Mouse (Mus musculus): ENCODE results near the gene Ch25h. TPM values are rescaled to one million over a fixed set of nuclear protein-coding genes. Genes with fewer than 3 reads are reported as not detected.

Ch25h gene
- total and polyA plus RNA-seq, 3 experiments, result not detected

- DNase-seq (ENCODE audit: extremely low read depth), result no peak
- H3K9ac ChIP-seq (ENCODE audit: insufficient read depth, low read depth), result no peak overlapping the region
- TF ChIP-seq MAX (IDR thresholded peaks at IDR 0.05; ENCODE audit: low read length), result peak; percentile 70
- peak; percentile 78 for TF ChIP-seq BHLHE40 (IDR thresholded peaks at IDR 0.05; ENCODE audit: low read depth, low read length)
- TF ChIP-seq CTCF (conservative IDR thresholded peaks at IDR 0.05 in 1 of 2, IDR thresholded peaks at IDR 0.05 in 1 of 2; ENCODE audit: low read depth in 2 of 2, low read length in 2 of 2), result no peak
- TF ChIP-seq MYC (IDR thresholded peaks at IDR 0.05; ENCODE audit: low read depth, low read length), result 0 out of 2 replicates have a peak, but pooled peaks have one; percentile 41
- H3K4me1 ChIP-seq (ENCODE audit: control insufficient read depth in 1 of 2, insufficient read depth in 2 of 2), result peaks cover 2 to 6% of the 10 kb centered on the region in 2 experiments; a peak in 1 of 4 replicates
- H3K27ac ChIP-seq (ENCODE audit: insufficient read depth, low read depth), result no peak overlapping the region
- H3K27me3 ChIP-seq (replicated peaks), result no peaks in the 10 kb centered on the region
- no peak overlapping the region for H3K4me3 ChIP-seq (replicated peaks in 1 of 3; ENCODE audit: low read depth in 2 of 3, low read length in 2 of 3, poor library complexity in 1 of 3)
- no peaks in the 10 kb centered on the region for H3K9me3 ChIP-seq (replicated peaks; ENCODE audit: low read length)
- in situ Hi-C loops (cut with MboI; ENCODE audit: low pct_ligation_motif_present, low pct_unique_long_range_greater_than_20kb, low sequenced_read_pairs), result no loop called here
- H3K36me3 ChIP-seq (replicated peaks in 1 of 2; ENCODE audit: control insufficient read depth in 1 of 2, insufficient read depth in 1 of 2, low read length in 1 of 2), result no peaks in the 10 kb centered on the region
- H3K4me2 ChIP-seq (ENCODE audit: insufficient read depth, low read depth, poor library complexity, severe bottlenecking), result no peak overlapping the region
- dilution Hi-C loops (cut with MboI; ENCODE audit: extremely low pct_ligation_motif_present, extremely low pct_unique_long_range_greater_than_20kb, low sequenced_read_pairs), result no loop called here
- H3K79me2 ChIP-seq (replicated peaks; ENCODE audit: control insufficient read depth, extremely low read depth, insufficient read depth, poor library complexity, severe bottlenecking), result no peaks in the 10 kb centered on the region
Observed at GRCm38 (mm10) chr19:34435197-34435611, 39.8 kb downstream of the Ch25h start.

GRCm38 (mm10) chr19:34431314-34431713, 43.6 kb downstream of the Ch25h start:
- no peak for DNase-seq (ENCODE audit: extremely low read depth)
- Histone ChIP-seq H3K36me3 (replicated peaks in 1 of 2; ENCODE audit: control insufficient read depth in 1 of 2, insufficient read depth in 1 of 2, low read length in 1 of 2) (no peaks in the 10 kb centered on the region), H3K27ac (ENCODE audit: insufficient read depth, low read depth) (no peak overlapping the region), H3K79me2 (replicated peaks; ENCODE audit: control insufficient read depth, extremely low read depth, insufficient read depth, poor library complexity, severe bottlenecking) (no peaks in the 10 kb centered on the region), H3K4me3 (replicated peaks in 1 of 3; ENCODE audit: low read depth in 2 of 3, low read length in 2 of 3, poor library complexity in 1 of 3) (no peak overlapping the region), H3K4me1 (ENCODE audit: control insufficient read depth in 1 of 2, insufficient read depth in 2 of 2) (peaks cover 2 to 6% of the 10 kb centered on the region in 2 experiments; a peak in 1 of 4 replicates), H3K4me2 (ENCODE audit: insufficient read depth, low read depth, poor library complexity, severe bottlenecking) (no peak overlapping the region), H3K27me3 (replicated peaks) (no peaks in the 10 kb centered on the region), H3K9me3 (replicated peaks; ENCODE audit: low read length) (no peaks in the 10 kb centered on the region), H3K9ac (ENCODE audit: insufficient read depth, low read depth) (no peak overlapping the region)
- TF ChIP-seq MAX (IDR thresholded peaks at IDR 0.05; ENCODE audit: low read length) (no peak), RCOR1 (conservative IDR thresholded peaks at IDR 0.05; ENCODE audit: low read depth, low read length) (no peak), TCF12 (IDR thresholded peaks at IDR 0.05; ENCODE audit: low read depth, low read length) (no peak), NELFE (IDR thresholded peaks at IDR 0.05; ENCODE audit: low read depth, low read length) (no peak), USF2 (conservative IDR thresholded peaks at IDR 0.05; ENCODE audit: low read depth, low read length) (no peak)
- dilution Hi-C loops (cut with MboI; ENCODE audit: extremely low pct_ligation_motif_present, extremely low pct_unique_long_range_greater_than_20kb, low sequenced_read_pairs) (no loop called here), in situ Hi-C loops (cut with MboI; ENCODE audit: low pct_ligation_motif_present, low pct_unique_long_range_greater_than_20kb, low sequenced_read_pairs) (no loop called here)

- Histone ChIP-seq H3K36me3 (replicated peaks in 1 of 2; ENCODE audit: control insufficient read depth in 1 of 2, insufficient read depth in 1 of 2, low read length in 1 of 2) (no peaks in the 10 kb centered on the region), H3K79me2 (replicated peaks; ENCODE audit: control insufficient read depth, extremely low read depth, insufficient read depth, poor library complexity, severe bottlenecking) (no peaks in the 10 kb centered on the region; the same call in 1 of the 2 replicates), H3K27me3 (replicated peaks) (no peaks in the 10 kb centered on the region), H3K4me2 (ENCODE audit: insufficient read depth, low read depth, poor library complexity, severe bottlenecking) (no peak overlapping the region), H3K9ac (ENCODE audit: insufficient read depth, low read depth) (no peak overlapping the region), H3K9me3 (replicated peaks; ENCODE audit: low read length) (no peaks in the 10 kb centered on the region), H3K4me1 (ENCODE audit: control insufficient read depth in 1 of 2, insufficient read depth in 2 of 2) (peaks cover 2 to 9% of the 10 kb centered on the region in 2 experiments; a peak in 3 of 4 replicates), H3K4me3 (replicated peaks in 1 of 3; ENCODE audit: low read depth in 2 of 3, low read length in 2 of 3, poor library complexity in 1 of 3) (no peak overlapping the region), H3K27ac (ENCODE audit: insufficient read depth, low read depth) (no peak overlapping the region)
- dilution Hi-C loops (cut with MboI; ENCODE audit: extremely low pct_ligation_motif_present, extremely low pct_unique_long_range_greater_than_20kb, low sequenced_read_pairs), result no loop called here
- DNase-seq (ENCODE audit: extremely low read depth), result no peak
- TF ChIP-seq MAX (IDR thresholded peaks at IDR 0.05; ENCODE audit: low read length) (no peak), JUN (IDR thresholded peaks at IDR 0.05; ENCODE audit: insufficient read depth, low read depth, low read length) (no peak), TCF12 (IDR thresholded peaks at IDR 0.05; ENCODE audit: low read depth, low read length) (no peak), JUND (conservative IDR thresholded peaks at IDR 0.05; ENCODE audit: low read depth, low read length) (no peak)
- in situ Hi-C loops (cut with MboI; ENCODE audit: low pct_ligation_motif_present, low pct_unique_long_range_greater_than_20kb, low sequenced_read_pairs), result no loop called here
Observed at GRCm38 (mm10) chr19:34423783-34424335, 51.1 kb downstream of the Ch25h start.

Other genes with a start within 250 kb of the Ch25h start
- not detected in 2 replicates for gene Acta2, start 219.6 kb downstream of the Ch25h start, total RNA-seq (2012; rRNA removed)
- 0.13 TPM in 1 of 2 replicates, not detected in the other for gene Acta2, start 219.6 kb downstream of the Ch25h start, total RNA-seq (2014; rRNA removed)
- gene Acta2, start 219.6 kb downstream of the Ch25h start, polyA plus RNA-seq (2012; ENCODE audit: insufficient read length, low read depth), result 0.31 and 0.52 TPM in 2 replicates
- gene Fas, start 184.5 kb downstream of the Ch25h start, total RNA-seq (2012; rRNA removed), result 22.4 and 38.3 TPM in 2 replicates
- 54.1 and 60.8 TPM in 2 replicates for gene Fas, start 184.5 kb downstream of the Ch25h start, total RNA-seq (2014; rRNA removed)
- gene Fas, start 184.5 kb downstream of the Ch25h start, polyA plus RNA-seq (2012; ENCODE audit: insufficient read length, low read depth), result 20.8 and 24.3 TPM in 2 replicates
- 17.7 and 19.3 TPM in 2 replicates for gene Lipa, start 52.3 kb upstream of the Ch25h start, total RNA-seq (2012; rRNA removed)
- 38.1 and 43.5 TPM in 2 replicates for gene Lipa, start 52.3 kb upstream of the Ch25h start, total RNA-seq (2014; rRNA removed)
- gene Lipa, start 52.3 kb upstream of the Ch25h start, polyA plus RNA-seq (2012; ENCODE audit: insufficient read length, low read depth), result 55.7 and 63.4 TPM in 2 replicates
- 0.72 and 0.97 TPM in 2 replicates for gene Ifit2, start 75.5 kb upstream of the Ch25h start, total RNA-seq (2012; rRNA removed)
- 8.8 and 10.1 TPM in 2 replicates for gene Ifit2, start 75.5 kb upstream of the Ch25h start, total RNA-seq (2014; rRNA removed)
- 5.7 and 6.0 TPM in 2 replicates for gene Ifit2, start 75.5 kb upstream of the Ch25h start, polyA plus RNA-seq (2012; ENCODE audit: insufficient read length, low read depth)
- 0.08 and 0.13 TPM in 2 replicates for gene Ifit3, start 108.4 kb upstream of the Ch25h start, total RNA-seq (2012; rRNA removed)
- gene Ifit3, start 108.4 kb upstream of the Ch25h start, total RNA-seq (2014; rRNA removed), result 0.65 and 1.0 TPM in 2 replicates
- 0.87 and 1.0 TPM in 2 replicates for gene Ifit3, start 108.4 kb upstream of the Ch25h start, polyA plus RNA-seq (2012; ENCODE audit: insufficient read length, low read depth)
- gene Ifit1bl1, start 126.8 kb upstream of the Ch25h start, total RNA-seq (2012; rRNA removed), result not detected in 2 replicates
- gene Ifit1bl1, start 126.8 kb upstream of the Ch25h start, total RNA-seq (2014; rRNA removed), result 0.09 TPM in 1 of 2 replicates, not detected in the other
- 0.15 and 0.26 TPM in 2 replicates for gene Ifit1bl1, start 126.8 kb upstream of the Ch25h start, polyA plus RNA-seq (2012; ENCODE audit: insufficient read length, low read depth)
- gene Ifit3b, start 132.8 kb upstream of the Ch25h start, total RNA-seq (2012; rRNA removed), result not detected in 2 replicates
- gene Ifit3b, start 132.8 kb upstream of the Ch25h start, total RNA-seq (2014; rRNA removed), result not detected in 2 replicates
- not detected in 2 replicates for gene Ifit3b, start 132.8 kb upstream of the Ch25h start, polyA plus RNA-seq (2012; ENCODE audit: insufficient read length, low read depth)
- gene Ifit1bl2, start 165.6 kb upstream of the Ch25h start, total RNA-seq (2012; rRNA removed), result not detected in 2 replicates
- gene Ifit1bl2, start 165.6 kb upstream of the Ch25h start, total RNA-seq (2014; rRNA removed), result 0.08 TPM in 2 replicates
- 0.15 and 0.24 TPM in 2 replicates for gene Ifit1bl2, start 165.6 kb upstream of the Ch25h start, polyA plus RNA-seq (2012; ENCODE audit: insufficient read length, low read depth)
- 0.25 TPM in 2 replicates for gene Ifit1, start 165.7 kb upstream of the Ch25h start, total RNA-seq (2012; rRNA removed)
- gene Ifit1, start 165.7 kb upstream of the Ch25h start, total RNA-seq (2014; rRNA removed), result 1.4 and 1.8 TPM in 2 replicates
- gene Ifit1, start 165.7 kb upstream of the Ch25h start, polyA plus RNA-seq (2012; ENCODE audit: insufficient read length, low read depth), result 2.3 and 2.5 TPM in 2 replicates

Measured in CH12.LX (cell line).